In the genomic region with DNA sequence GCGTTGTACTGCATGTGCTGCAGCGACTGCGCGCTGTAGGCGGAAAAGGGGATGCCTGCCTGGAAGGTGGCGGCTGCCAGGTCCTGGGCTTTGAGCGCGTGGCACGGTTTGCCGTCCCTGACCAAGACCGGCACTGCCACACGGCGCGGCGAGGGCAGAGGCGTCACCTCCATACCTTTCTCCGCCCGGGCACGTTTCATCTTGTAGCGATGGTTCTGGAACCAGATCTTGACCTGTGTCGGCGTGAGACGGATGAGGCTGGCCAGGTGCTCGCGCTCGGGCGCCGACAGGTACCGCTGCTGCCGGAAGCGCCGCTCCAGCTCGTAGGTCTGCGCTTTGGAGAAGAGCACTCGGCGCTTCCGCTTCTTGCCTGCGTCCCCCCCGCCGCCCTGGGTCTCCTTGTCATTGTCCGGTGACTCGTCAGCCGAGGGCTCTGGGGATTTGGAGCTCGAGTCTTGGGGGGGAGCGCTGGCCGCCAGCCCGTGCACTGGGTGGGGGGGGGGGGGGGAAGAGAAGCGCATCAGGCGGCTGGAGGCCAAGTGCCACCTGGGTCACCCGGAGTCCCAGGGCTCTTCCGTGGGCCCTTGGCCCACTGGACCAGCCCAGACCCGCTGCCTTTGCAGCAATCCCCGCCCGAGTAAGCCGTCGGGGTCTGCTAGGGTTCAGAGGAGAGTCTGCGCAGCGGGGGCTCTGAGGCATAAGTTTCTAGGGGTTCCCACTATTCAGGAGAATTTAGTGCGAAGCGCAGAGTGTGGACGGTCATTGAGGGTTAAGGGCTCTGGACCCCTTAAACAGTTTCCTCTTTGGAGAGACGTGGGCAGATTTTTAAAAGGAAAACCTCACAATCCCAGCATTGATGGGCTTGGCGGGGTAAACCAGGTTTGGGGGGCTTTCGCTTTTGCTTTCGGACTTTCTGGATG, we compare ENCODE assay signal across 7 mouse cellular contexts. TPM values are rescaled to one million over a fixed set of nuclear protein-coding genes. Genes with fewer than 3 reads are reported as not detected.
DNase-seq lines count a peak whose midpoint lies in the region; ATAC-seq and TF ChIP-seq lines count a peak whose summit lies in the region.

No protein-coding gene starts in this region.

- H3K27ac ChIP-seq in forebrain, embryonic 14.5 days (ENCODE audit: low read depth, low read length), result peak overlapping the region; percentile 14; the same call in 1 of the 2 replicates
- H3K27ac ChIP-seq in liver, embryonic 14.5 days, result no peak overlapping the region
- H3K27ac ChIP-seq in thymus, adult 2 months (ENCODE audit: control insufficient read depth, insufficient read depth, low read length), result no peak overlapping the region

- no peaks in the 10 kb centered on the region for H3K36me3 ChIP-seq in forebrain, embryonic 14.5 days (ENCODE audit: control insufficient read depth, insufficient read depth, low read length)
- H3K36me3 ChIP-seq in liver, embryonic 14.5 days (replicated peaks; ENCODE audit: control insufficient read depth, insufficient read depth, low read depth), result no peaks in the 10 kb centered on the region
- no peaks in the 10 kb centered on the region for H3K36me3 ChIP-seq in thymus, adult 2 months (ENCODE audit: control insufficient read depth, insufficient read depth, low read length)

- peak overlapping the region; percentile 23 for H3K4me3 ChIP-seq in forebrain, embryonic 14.5 days (ENCODE audit: low read depth, low read length)
- peak overlapping the region in 1 of 2 experiments; percentile 21; a peak in 1 of 4 replicates for H3K4me3 ChIP-seq in liver, embryonic 14.5 days (ENCODE audit: insufficient read depth in 1 of 2, low read depth in 2 of 2, low read length in 2 of 2)
- no peak overlapping the region for H3K4me3 ChIP-seq in thymus, adult 2 months (ENCODE audit: control insufficient read depth, insufficient read depth, low read length)

- peaks cover 94% of the 10 kb centered on the region for H3K27me3 ChIP-seq in forebrain, embryonic 14.5 days (replicated peaks; ENCODE audit: control insufficient read depth, insufficient read depth, low read length)
- peaks cover 92% of the 10 kb centered on the region for H3K27me3 ChIP-seq in liver, embryonic 14.5 days (ENCODE audit: control insufficient read depth, insufficient read depth, low read length)
- peaks cover 35% of the 10 kb centered on the region for H3K27me3 ChIP-seq in thymus, adult 2 months (ENCODE audit: control insufficient read depth, insufficient read depth, low read length)

- TF ChIP-seq EP300 in liver, embryonic 14.5 days (IDR thresholded peaks at IDR 0.05; ENCODE audit: low read depth), result no peak

- no peak for TF ChIP-seq CTCF in liver, embryonic 14.5 days (IDR thresholded peaks at IDR 0.05; ENCODE audit: low read depth)
- TF ChIP-seq CTCF in thymus, adult 2 months (IDR thresholded peaks at IDR 0.05; ENCODE audit: borderline replicate concordance, control insufficient read depth, extremely low read depth, insufficient read depth, low read length, poor library complexity), result no peak

- under 1% methylated on average over 63 of the region's 65 CpGs for WGBS in forebrain, embryonic 14.5 days
- WGBS in liver, embryonic 14.5 days (ENCODE audit: insufficient replicate concordance), result 1% methylated on average over 60 of the region's 65 CpGs
- 2% methylated on average over 65 of the region's 65 CpGs for WGBS in thymus, adult 2 months

- H3K4me1 ChIP-seq in forebrain, embryonic 14.5 days (ENCODE audit: control insufficient read depth, insufficient read depth, low read length), result 0 out of 2 replicates have a peak, but pooled peaks cover 2% of the 10 kb centered on the region
- no peaks in the 10 kb centered on the region for H3K4me1 ChIP-seq in liver, embryonic 14.5 days (replicated peaks; ENCODE audit: control insufficient read depth in 2 of 2, insufficient read depth in 2 of 2, low read length in 1 of 2)
- no peaks in the 10 kb centered on the region; the same call in 1 of the 2 replicates for H3K4me1 ChIP-seq in thymus, adult 2 months (replicated peaks; ENCODE audit: control insufficient read depth, insufficient read depth, low read length)

- ATAC-seq in forebrain, embryonic 14.5 days, result 0 out of 2 replicates have a peak, but pooled peaks have one; percentile 4
- no peak for ATAC-seq in liver, embryonic 14.5 days (ENCODE audit: insufficient read depth)

- no peak overlapping the region for H3K9ac ChIP-seq in forebrain, embryonic 14.5 days (ENCODE audit: low read length)
- H3K9ac ChIP-seq in liver, embryonic 14.5 days (replicated peaks), result no peak overlapping the region

- peak overlapping the region; percentile 23; the same call in 1 of the 2 replicates for H3K4me2 ChIP-seq in forebrain, embryonic 14.5 days (ENCODE audit: low read length)
- H3K4me2 ChIP-seq in liver, embryonic 14.5 days (ENCODE audit: low read depth), result peak overlapping the region; percentile 24

- H3K9me3 ChIP-seq in forebrain, embryonic 14.5 days (replicated peaks; ENCODE audit: control insufficient read depth, low read length), result no peaks in the 10 kb centered on the region
- H3K9me3 ChIP-seq in liver, embryonic 14.5 days (ENCODE audit: control insufficient read depth, low read length), result no peaks in the 10 kb centered on the region

- DNase-seq in thymus, postnatal 4 days, result peak; percentile 37
- DNase-seq in thymus, postnatal 36 days, result no peak
- DNase-seq in forebrain, embryonic 14.5 days (ENCODE audit: low spot score), result peak; percentile 17
- DNase-seq in liver, embryonic 14.5 days (ENCODE audit: low read depth in 3 of 3, low spot score in 3 of 3), result no peak
- DNase-seq in adrenal gland, adult 18-20 months (ENCODE audit: low spot score in 2 of 2), result no peak
- no peak for DNase-seq in thymus, postnatal 14 days
- DNase-seq in thymus, adult 2 months, result no peak

- no peak for TF ChIP-seq POLR2A in thymus, adult 2 months (IDR thresholded peaks at IDR 0.05; ENCODE audit: control insufficient read depth, extremely low read depth, insufficient read depth, low read length, poor library complexity)

RNA-seq across cellular contexts. Expression of gene Nkx2-2, which starts 9.7 kb away (rescaled TPM):
- polyA plus RNA-seq in forebrain, embryonic 14.5 days (2014; fragmentation: Nextera tagmentation; extraction: Ambion mirVana), result 3.2 and 5.1 TPM in 2 replicates
- 0.02 TPM in 1 of 2 replicates, not detected in the other for polyA plus RNA-seq in liver, embryonic 14.5 days (2012; rRNA removed)
- not detected in 2 replicates for polyA plus RNA-seq in liver, embryonic 14.5 days (2014; fragmentation: Nextera tagmentation; extraction: Ambion mirVana)
- not detected for total RNA-seq in adrenal gland, adult 18-20 months (2021)
- polyA plus RNA-seq in thymus, adult 2 months (2012; rRNA removed), result 0.11 TPM in 1 of 2 replicates, not detected in the other

Comparison
In these comparisons a context has a peak if more than half of its experiments do, and no peak if none do; other contexts are left out.
1. DNase-seq: peak in thymus, postnatal 4 days (single experiment) and forebrain, embryonic 14.5 days (single experiment); none in thymus, postnatal 36 days (0 of 2), liver, embryonic 14.5 days (0 of 3), adrenal gland, adult 18-20 months (0 of 2), thymus, postnatal 14 days (single experiment) and thymus, adult 2 months (single experiment).